Mouse (Mus musculus) bone marrow macrophage, adult 2 months (primary cell): ENCODE results near the gene Tmx2.

Source experiments
- CTCF ChIP-seq: IDR thresholded peaks from 2 replicates; pipeline ENCODE4 v1.5.1; 2012; ENCODE audit warnings: low read depth, mild to moderate bottlenecking, low read length, moderate library complexity
- POLR2A ChIP-seq: IDR thresholded peaks from 2 replicates; pipeline ENCODE4 v1.6.1; 2012; ENCODE audit warnings: mild to moderate bottlenecking, low read depth, low read length, borderline replicate concordance

GRCm38 (mm10) chr2:84669828-84670568, 8.9 kb downstream of the Tmx2 start:
- TF ChIP-seq CTCF (no peak), POLR2A (no peak)
